Mouse (Mus musculus) neural tube, embryonic 10.5 days (tissue): ENCODE results near the gene Klhl23.

ENCODE experiments used
- DNase-seq: peaks from one replicate; pipeline ENCODE4 v3.0.0-alpha.2; 2017; ENCODE audit warnings: low spot score; ENCODE audit errors: extremely low spot score

Klhl23 gene

DNA sequence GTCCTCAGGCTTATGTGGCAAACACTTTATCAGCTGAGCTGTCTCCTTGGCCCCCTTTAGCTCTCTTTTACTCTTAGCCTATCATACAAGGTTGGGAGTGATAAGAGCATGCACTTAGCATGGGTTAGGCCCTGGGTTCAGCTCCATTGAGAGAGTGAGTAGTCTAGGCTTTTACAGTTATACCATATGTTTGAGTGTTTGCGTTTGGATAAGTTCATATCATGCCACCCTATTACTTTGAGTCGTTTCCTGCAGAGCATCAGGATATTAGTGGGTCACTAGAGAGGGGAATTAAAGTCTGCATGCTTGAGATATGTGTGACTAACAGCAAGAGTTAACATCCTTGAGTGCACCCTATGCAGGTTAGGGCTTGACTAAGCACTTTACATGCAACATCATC lies 7.9 kb downstream of the Klhl23 start:
- no peak for DNase-seq

DNA sequence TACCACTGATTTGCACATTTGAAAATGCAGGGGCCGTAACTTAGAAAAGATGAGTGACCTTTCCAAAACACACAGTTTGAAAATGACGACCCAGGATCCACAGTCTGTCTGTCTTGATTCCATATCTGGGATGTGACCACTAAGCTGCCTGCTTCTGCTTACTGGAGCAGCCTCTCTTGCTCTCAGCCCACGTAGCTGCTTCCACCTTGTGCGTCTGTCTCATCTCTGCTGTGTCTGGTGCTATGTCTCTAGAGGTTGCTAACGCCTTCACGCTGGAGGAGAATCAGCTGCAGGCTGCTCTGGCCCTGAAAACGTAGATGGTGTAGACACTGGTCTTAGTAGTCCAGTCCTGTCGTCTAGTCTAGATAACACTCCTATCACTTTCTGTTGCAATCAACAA lies 8.4 kb downstream of the Klhl23 start:
- no peak for DNase-seq

- no peak for DNase-seq
These were observed 15.7 kb downstream of the Klhl23 start for GRCm38 (mm10) chr2:69837244-69837967.

DNA sequence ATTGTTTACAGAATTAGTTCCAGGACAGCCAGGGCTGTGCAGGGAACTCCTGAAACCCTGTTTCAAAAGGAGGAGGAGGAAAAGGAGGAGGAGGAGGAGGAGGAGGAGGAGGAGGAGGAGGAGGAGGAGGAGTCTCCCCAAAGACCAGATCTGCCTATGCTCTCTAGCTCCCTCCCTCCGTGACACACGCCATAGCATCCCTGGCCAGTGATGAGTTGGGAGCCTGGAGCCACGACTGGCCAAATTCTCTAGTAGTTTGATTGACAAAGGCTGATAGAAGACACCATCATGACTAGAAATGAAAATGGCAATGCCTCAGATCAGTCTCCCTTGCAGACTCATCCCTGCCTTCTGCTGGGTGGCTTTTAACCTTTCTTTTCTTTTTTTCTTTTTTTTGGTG lies 16.3 kb downstream of the Klhl23 start:
- no peak for DNase-seq

DNA sequence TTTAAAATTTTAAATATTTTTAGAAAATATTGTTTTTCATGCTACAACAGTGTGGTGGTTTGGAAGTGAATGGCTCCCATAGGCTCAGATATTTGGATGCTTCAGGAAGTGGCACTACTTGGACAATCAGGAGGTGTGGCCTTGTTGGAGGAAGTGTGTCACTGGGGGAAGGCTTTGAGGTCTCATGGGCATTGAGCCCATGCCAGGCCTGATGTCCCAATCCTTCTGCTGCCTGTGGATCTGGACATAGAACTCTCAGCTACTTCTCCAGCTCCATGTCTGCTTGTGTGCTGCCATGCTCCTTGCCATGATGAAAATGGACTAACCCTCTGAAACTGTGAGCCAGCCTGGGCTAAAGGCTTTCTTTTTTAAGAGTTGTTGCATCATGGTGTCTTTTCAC lies 17.0 kb downstream of the Klhl23 start:
- DNase-seq, result no peak

GRCm38 (mm10) chr2:69840261-69840660 lies 18.5 kb downstream of the Klhl23 start:
- no peak for DNase-seq

DNA sequence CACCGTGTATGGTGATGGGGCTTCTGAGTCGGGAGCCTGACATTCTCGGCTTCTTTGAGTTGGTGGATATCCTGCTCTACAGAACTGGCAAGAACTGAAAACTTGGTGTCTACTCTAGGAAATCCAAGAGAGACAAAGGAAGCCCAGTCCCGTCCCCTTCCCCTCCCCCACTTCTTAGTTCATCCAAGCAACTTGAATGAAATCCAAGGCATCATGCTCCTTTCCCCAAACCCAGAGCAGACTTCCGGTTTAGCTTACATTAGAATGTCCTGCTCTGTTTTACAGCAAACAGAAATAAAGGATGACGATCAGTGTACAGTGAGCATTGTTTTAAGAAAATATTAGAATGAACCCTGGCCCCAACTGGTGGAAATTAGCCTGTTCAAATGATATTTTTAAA lies 27.5 kb downstream of the Klhl23 start:
- DNase-seq, result no peak

DNA sequence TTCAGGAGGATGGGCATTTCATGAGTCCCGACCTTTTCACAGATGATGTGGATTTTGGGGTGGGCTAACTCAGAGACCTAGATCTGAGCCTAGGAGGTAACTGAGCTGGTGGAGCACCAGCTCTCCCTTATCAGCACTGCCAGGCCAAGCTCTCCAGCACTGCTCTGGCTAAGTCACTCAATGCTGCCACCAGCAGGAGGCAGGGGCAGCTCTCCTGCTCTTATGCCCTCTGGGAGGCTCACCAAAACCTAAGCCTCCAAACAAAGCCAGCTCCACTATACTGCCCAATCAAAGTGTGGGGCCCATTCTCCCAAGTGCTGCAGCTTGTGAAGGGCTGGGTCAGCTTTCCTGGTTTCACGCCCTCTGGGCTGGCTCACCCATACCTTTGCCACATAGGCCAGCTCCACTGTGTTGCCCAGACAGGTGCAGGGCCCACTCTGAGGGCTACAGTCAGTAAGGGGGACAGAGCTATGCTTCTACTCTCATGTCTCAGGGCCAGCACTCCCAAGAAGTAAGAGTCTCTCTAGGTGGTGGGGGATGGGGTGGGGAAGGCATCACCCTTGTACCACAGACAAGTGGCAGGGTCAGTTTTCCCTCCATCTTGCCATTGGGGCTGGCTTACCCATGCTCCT lies 29.8 kb downstream of the Klhl23 start:
- no peak for DNase-seq

- no peak for DNase-seq
These were observed 34.6 kb downstream of the Klhl23 start for GRCm38 (mm10) chr2:69856392-69856791.

- no peak for DNase-seq
These were observed 36.1 kb downstream of the Klhl23 start for GRCm38 (mm10) chr2:69857882-69858281.

DNA sequence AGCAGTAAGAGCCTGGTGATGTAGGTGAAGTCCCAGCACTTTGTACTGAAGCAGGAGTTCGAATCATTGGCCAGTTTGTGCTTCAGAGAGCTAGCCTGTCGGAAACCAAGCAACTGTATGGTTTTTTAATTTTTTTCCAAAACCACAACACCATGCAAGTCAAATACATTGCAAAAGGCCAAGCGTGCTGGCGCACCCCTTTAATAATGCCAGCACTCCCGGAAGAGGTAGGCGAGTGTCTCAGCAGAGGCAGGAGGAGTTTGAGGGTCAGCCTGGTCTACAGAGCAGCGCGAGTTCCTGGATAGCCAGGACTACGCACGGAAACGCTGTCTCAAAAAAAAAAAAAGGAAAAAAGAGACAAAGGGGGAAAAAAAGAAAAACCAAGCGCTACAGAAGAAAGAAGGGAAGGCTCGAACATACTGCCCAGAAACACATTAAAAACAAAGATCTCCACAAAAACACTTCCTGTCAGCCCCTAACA lies 39.3 kb downstream of the Klhl23 start:
- peak; percentile 40 for DNase-seq

DNA sequence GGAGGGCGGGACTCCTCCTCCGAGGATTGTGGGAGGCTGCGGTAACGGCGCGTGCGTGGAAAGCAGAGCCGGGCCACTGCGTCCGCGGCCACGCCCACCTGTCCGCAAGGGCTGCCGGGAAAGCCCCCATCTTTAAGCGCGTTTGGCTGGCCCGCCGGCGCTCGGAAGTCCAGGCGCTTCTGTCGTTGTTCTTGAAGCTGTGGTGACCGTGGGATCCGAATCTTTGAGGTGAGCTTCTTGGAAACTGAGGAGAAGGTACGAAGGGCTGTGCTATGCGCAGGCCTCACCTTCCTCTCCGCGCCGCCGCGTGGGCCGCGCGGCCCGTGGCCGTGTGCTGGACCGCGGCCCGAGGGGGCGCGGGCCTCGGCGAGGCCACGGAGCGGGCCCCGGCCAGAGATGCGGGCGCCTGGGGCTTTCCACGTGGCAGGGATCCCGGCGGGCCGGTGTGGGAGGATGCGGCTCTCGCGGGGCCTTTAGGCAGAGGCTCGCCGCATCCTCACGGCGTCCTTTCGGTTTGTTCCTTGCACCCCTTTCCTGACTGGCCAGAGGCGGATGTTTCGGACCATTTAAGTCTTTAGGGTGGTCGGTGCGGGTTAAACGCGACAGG lies 39.8 kb downstream of the Klhl23 start, which contains the start of gene Ssb:
TSS of gene Ssb (plus strand) at position 78 of the 607 bp plus-strand sequence.
- DNase-seq, result peak; percentile 88

GRCm38 (mm10) chr2:69862117-69862657 lies 40.4 kb downstream of the Klhl23 start:
- DNase-seq, result no peak

DNA sequence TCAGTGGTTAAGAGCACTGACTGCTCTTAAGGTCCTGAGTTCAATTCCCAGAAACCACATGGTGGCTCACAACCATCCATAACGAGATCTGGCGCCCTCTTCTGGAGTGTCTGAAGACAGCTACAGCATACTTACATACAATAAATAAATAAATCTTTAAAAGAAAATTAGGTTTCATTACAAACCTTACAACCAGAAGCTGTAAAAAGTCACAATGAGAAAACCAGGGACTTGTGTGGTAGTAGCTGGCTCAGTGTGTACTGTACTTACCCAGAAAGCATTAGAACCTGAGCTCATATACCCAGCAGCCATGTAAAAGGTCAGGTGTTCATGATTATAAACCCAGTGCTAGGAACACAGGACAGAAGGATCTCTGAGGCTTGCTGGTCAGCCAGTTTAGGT lies 62.2 kb downstream of the Klhl23 start:
- no peak for DNase-seq

- DNase-seq, result no peak
These were observed 62.8 kb downstream of the Klhl23 start for GRCm38 (mm10) chr2:69884581-69884980.

- DNase-seq, result no peak
These were observed 63.3 kb downstream of the Klhl23 start for GRCm38 (mm10) chr2:69885050-69885449.

DNA sequence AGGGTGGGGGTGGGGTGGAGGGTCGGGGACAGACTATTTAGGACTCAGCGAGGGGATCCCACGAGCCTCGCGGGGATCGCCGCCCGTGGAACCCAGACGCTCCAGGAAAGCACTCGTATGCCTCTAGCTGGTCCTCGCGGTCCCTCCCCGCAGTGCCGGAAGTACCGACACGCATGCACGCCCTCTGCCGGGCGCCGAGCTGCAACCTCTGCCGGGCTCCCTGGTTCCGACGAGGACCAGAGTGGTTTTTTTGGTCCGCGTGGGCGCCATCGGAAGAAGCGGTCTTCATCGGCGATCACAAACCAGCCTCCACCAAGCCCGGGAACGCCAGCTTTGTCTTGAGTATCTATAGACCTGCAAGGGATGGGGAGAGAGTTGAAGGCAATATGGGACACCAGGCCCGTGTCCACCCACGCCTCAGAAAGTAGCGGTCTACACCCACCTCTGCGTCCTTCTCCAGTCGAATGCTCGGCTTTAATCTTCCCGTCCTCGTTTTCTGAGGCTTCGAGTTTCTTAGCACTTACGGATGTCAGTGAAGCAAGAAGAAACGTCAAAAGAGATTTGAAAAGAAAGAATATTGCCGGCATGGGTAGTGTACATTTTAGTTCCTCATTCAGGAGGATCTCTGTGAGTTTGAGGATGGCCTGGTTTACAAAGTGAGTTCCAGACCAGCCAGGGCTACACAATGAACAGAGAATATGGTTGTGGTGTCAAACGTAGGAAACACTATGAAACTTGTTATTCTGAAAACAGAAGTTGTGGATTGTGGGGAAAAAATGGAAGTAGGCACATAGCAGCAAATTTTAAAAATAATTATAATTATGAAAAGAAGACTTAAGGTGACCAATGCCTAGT lies 63.9 kb downstream of the Klhl23 start, which contains the start of gene Mettl5:
TSS of gene Mettl5 (minus strand) at position 165 of the 855 bp plus-strand sequence.
- DNase-seq, result peak; percentile 86
